Mouse (Mus musculus) hindbrain, embryonic 10.5 days (tissue): ENCODE measurements around the gene Ptprh. TPM values are rescaled to one million over a fixed set of nuclear protein-coding genes. Genes with fewer than 3 reads are reported as not detected.
"Not testable (repeated sequence)": the region's sequence is repeated elsewhere in the genome, so short reads cannot be mapped to it uniquely, and the experiment has no call there.

Experiments used
- DNase-seq: peaks from one replicate; pipeline ENCODE4 v3.0.0-alpha.2; 2017; ENCODE audit warnings: low spot score
- H3K27ac ChIP-seq: fragments of 300-500 bp; sonication (generic); 2 replicates; pipeline ENCODE4 v1.5.1; 2016; ENCODE audit warnings: mild to moderate bottlenecking, moderate library complexity
- H3K27me3 ChIP-seq: fragments of 300-500 bp; sonication (generic); 2 replicates; pipeline ENCODE4 v1.6.1; 2016; ENCODE audit warnings: mild to moderate bottlenecking; ENCODE audit not compliant: poor library complexity, insufficient read depth, severe bottlenecking
- H3K36me3 ChIP-seq: fragments of 300-500 bp; sonication (generic); 2 replicates; pipeline ENCODE4 v1.6.1; 2016; ENCODE audit warnings: mild to moderate bottlenecking, moderate library complexity
- H3K4me1 ChIP-seq: fragments of 300-500 bp; sonication (generic); replicated peaks from 2 replicates; pipeline ENCODE4 v1.6.1; 2016; ENCODE audit warnings: mild to moderate bottlenecking
- H3K4me3 ChIP-seq: fragments of 300-500 bp; sonication (generic); 2 replicates; pipeline ENCODE4 v1.5.1; 2016; ENCODE audit warnings: mild to moderate bottlenecking, moderate library complexity
- H3K9me3 ChIP-seq: fragments of 300-500 bp; sonication (generic); 2 replicates; pipeline ENCODE4 v1.6.1; 2016; ENCODE audit warnings: mild to moderate bottlenecking, moderate library complexity
- whole genome bisulfite sequencing: fragments of 180-500 bp; shearing (Covaris S2); methylation state at CpG from one replicate; pipeline ENCODE4 v1.1.7; 2016; 5-methylcytosine and 5-hydroxymethylcytosine counted together
- polyA plus RNA-seq: library from polyadenylated mRNA; unstranded; fragments of >200 nt; fragmentation: Nextera tagmentation; extraction: Ambion mirVana; gene quantifications from 2 replicates; pipeline ENCODE4 v1.2.1, GENCODE M21; 2016

Ptprh gene
- polyA plus RNA-seq, 1 experiment from 2014 or later = not detected

- H3K27ac ChIP-seq = peak within 1 kb of the TSS; percentile 67
- peak within 1 kb of the TSS; percentile 59 for H3K4me3 ChIP-seq
- H3K4me1 ChIP-seq = peaks cover 23% of the 10 kb centered on the region
- DNase-seq = peak; percentile 89
- peaks cover 36% of the 10 kb centered on the region for H3K27me3 ChIP-seq
- no peaks in the 10 kb centered on the region for H3K36me3 ChIP-seq
- 3% methylated on average over 28 of the region's 28 CpGs for WGBS
- H3K9me3 ChIP-seq = no peaks in the 10 kb centered on the region
Observed at GRCm38 (mm10) chr7:4532005-4532729, 71.7 kb downstream of the Ptprh start, which contains the start of gene Dnaaf3. Dnaaf3 (minus strand) TSS chr7:4532453.

DNA sequence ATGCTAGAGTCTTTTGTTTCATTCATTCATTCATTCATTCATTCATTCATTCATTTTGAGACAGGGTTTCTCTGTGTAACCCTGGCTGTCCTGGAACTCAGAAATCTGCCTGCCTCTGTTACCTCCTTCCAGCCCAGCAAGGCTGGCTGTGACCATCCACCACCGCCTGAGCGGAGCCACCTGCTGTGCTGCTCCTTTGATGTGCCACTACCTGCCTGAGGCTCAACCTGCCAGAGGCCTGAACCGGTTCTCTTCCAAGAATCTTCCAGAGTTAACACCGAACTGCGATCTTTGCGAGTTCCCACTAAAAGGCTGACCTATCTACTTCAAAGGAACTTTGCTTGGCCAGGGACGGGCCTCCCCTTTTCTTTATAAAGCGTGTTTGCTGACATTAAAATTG, 73.7 kb downstream of the Ptprh start:
- WGBS = 47% methylated on average over 8 of the region's 8 CpGs

GRCm38 (mm10) chr7:4527302-4527689, 76.5 kb downstream of the Ptprh start:
- Histone ChIP-seq H3K27me3 (peaks cover 42% of the 10 kb centered on the region), H3K4me1 (peaks cover 33% of the 10 kb centered on the region), H3K4me3 (peak overlapping the region; percentile 50), H3K9me3 (no peaks in the 10 kb centered on the region), H3K36me3 (no peaks in the 10 kb centered on the region), H3K27ac (peak overlapping the region; percentile 85; the same call in 1 of the 2 replicates)
- DNase-seq = no peak
- WGBS = 46% methylated on average over 18 of the region's 18 CpGs

More for the DNA sequence above, 73.7 kb downstream of the Ptprh start:
- H3K4me3 ChIP-seq, DNase-seq, H3K27ac ChIP-seq, H3K9me3 ChIP-seq, H3K36me3 ChIP-seq: not testable (repeated sequence)
- Histone ChIP-seq H3K27me3 (peaks cover 41% of the 10 kb centered on the region), H3K4me1 (peaks cover 38% of the 10 kb centered on the region)

DNA sequence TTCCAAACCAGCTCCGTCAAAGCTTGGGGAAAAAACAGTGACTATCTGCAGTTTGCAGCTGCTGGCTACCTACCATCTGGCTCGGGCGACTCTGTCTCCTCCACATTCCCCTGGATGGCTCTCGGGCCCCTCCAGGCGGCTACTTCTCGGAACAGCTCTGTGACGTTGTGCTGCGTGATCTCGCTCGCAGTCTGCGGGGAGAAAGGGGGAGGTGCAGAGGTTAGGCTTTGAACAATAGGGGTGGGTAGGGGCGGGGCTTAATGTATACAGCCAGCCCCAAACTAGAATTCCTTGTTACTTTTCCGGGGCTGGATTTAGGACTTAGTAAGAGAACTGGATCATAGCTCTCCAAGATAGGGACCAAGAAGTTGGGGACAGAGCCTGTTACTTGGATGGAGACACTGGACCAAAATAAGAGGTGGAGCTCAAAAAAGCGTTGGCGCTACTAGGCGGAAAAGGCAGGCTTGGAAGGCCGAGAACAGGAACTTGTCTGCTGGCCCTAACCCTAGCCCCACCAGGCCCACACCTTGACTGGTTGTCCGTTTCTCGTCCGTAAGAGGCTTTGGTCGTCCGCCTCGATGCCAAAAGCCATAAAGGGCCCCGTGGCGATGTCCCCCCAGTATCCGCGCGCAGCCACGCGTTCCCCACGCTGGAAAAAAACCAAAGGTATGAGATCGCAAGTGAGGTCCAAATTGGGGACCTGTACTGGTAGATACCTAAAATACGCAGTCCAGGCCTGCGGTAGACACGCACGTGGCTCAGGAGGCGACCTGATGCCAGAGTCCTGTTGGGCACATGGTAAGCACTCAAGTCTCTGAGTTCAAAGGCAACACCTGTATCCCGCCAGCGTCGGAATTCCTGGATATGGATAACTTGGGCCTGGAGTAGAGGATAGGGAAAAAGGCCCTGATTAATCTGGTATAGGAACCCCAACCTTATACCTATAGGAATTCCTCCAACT, 77.2 kb downstream of the Ptprh start:
- Histone ChIP-seq H3K9me3 (no peaks in the 10 kb centered on the region), H3K4me1 (peaks cover 27% of the 10 kb centered on the region), H3K4me3 (peak overlapping the region; percentile 50), H3K36me3 (no peaks in the 10 kb centered on the region), H3K27ac (peak overlapping the region; percentile 85), H3K27me3 (peaks cover 48% of the 10 kb centered on the region)
- DNase-seq = peak; percentile 92
- WGBS = 20% methylated on average over 40 of the region's 40 CpGs

DNA sequence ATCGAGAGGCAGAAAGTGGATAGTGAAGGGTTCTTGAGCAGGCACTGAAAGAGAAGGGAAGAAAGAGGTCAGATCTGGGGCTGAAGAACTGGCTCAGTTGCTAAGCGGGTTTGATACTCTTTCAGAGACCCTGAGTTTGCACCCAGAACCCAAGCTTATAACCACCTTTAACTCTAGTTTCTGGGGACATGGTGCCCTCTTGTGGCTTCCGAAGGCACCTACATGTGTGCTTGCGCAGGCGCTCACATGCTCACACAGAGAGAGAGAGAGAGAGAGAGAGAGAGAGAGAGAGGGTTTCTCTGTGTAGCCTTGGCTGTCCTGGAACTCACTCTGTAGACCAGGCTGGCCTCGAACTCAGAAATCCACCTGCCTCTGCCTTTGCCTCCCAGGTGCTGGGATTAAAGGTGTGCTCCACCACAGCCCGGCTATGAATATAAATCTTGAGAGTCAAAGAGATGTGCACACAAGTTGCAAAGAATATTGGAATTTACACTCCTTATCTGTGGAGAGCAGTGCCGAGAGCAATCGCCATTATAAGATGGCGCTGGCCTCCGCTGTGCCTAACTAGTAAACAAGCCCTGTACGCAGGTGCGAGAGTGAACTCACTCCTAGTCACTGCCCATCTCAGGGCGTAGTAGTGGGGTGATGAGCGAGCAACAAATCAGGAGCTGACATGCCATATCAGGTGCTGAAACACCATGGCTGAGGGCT, 79.5 kb downstream of the Ptprh start, which contains the start of gene Tnni3:
Gene Tnni3, minus strand, starts transcription at position 18 of the 711 bp plus-strand sequence.
- H3K9me3 ChIP-seq, H3K27ac ChIP-seq, H3K4me3 ChIP-seq, H3K36me3 ChIP-seq: not testable (repeated sequence)
- H3K27me3 ChIP-seq = peaks cover 52% of the 10 kb centered on the region
- 73% methylated on average over 15 of the region's 15 CpGs for WGBS
- H3K4me1 ChIP-seq = peaks cover 37% of the 10 kb centered on the region
- DNase-seq = peak; percentile 71

- Histone ChIP-seq H3K4me1 (peaks cover 37% of the 10 kb centered on the region), H3K36me3 (no peaks in the 10 kb centered on the region), H3K27ac (no peak overlapping the region), H3K9me3 (no peaks in the 10 kb centered on the region), H3K4me3 (no peak overlapping the region), H3K27me3 (peaks cover 46% of the 10 kb centered on the region)
- no peak for DNase-seq
- WGBS = 90% methylated on average over 33 of the region's 33 CpGs
Observed at GRCm38 (mm10) chr7:4523205-4524130, 80.4 kb downstream of the Ptprh start.

DNA sequence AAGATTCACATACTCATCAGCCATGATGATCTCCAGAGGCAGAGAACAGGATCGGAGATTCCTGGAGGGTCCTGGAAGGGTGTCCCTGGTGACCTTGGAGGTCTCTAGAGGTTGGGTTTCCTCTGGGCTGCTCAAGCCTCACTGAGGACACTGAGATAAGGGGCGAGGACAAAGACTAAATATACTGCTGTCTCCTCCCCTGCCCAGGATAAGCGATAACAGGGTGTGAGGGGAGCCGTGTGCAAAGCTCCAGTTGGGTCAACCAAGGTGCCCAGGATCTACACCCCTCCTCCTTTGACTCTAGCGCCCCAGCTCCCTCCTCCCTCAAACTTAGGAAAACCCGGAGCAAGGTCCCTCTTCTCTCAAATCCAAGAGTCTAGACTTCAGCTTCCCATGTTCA, 81.5 kb downstream of the Ptprh start:
- Histone ChIP-seq H3K4me1 (peaks cover 31% of the 10 kb centered on the region), H3K36me3 (no peaks in the 10 kb centered on the region), H3K9me3 (no peaks in the 10 kb centered on the region), H3K4me3 (no peak overlapping the region), H3K27ac (no peak overlapping the region), H3K27me3 (peaks cover 34% of the 10 kb centered on the region)
- no peak for DNase-seq
- WGBS = 81% methylated on average over 6 of the region's 6 CpGs

GRCm38 (mm10) chr7:4521231-4522003, 82.4 kb downstream of the Ptprh start:
- Histone ChIP-seq H3K36me3 (no peaks in the 10 kb centered on the region), H3K27me3 (peaks cover 27% of the 10 kb centered on the region), H3K9me3 (no peaks in the 10 kb centered on the region), H3K4me1 (peaks cover 26% of the 10 kb centered on the region), H3K4me3 (peak overlapping the region; percentile 41), H3K27ac (no peak overlapping the region)
- 33% methylated on average over 32 of the region's 32 CpGs for WGBS
- no peak for DNase-seq

- H3K4me3 ChIP-seq = no peak overlapping the region
- no peaks in the 10 kb centered on the region for H3K36me3 ChIP-seq
- H3K4me1 ChIP-seq = peaks cover 35% of the 10 kb centered on the region
- H3K27me3 ChIP-seq = peaks cover 27% of the 10 kb centered on the region
- 90% methylated on average over 1 of the region's 1 CpGs for WGBS
- no peaks in the 10 kb centered on the region for H3K9me3 ChIP-seq
- no peak overlapping the region for H3K27ac ChIP-seq
- no peak for DNase-seq
Observed at GRCm38 (mm10) chr7:4518487-4518886, 85.4 kb downstream of the Ptprh start.

DNA sequence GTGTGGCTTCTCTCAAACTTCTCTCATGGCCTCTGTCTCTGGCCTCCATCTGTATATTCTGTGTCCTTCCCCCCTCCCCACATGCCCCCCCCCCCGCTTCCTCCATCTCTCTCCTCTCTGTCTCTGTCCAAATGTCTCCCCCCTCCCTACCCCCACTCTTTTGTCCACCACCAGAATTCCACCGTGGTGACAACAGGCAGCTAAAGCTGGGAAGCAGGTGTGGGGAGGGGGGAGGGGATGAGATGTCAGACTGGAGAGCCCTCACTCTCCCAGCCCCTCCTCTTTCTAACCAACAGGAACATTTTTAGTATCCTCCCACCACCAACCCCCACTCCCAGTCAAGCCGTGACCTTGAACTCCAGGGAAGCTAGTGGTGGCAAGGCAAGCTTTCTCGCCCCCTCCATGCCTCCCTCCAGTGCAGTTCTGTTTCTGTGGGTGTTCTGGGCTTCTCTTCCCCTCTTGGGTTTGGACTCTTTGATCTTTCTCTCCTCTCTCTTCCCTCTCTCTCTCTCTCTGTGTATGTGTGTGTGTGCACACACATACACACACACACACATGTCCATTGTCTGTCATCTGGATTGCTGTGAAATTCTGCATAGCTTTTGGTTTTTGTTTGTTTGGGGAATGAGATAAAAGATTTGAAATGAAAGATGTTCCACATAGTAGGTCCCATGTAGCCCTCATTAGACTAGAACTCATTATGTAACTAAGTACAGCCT, 87.3 kb downstream of the Ptprh start, which contains the start of gene Tnnt1:
Gene Tnnt1, minus strand, starts transcription at position 51 of the 719 bp plus-strand sequence.
- no peaks in the 10 kb centered on the region for H3K36me3 ChIP-seq
- WGBS = 21% methylated on average over 4 of the region's 4 CpGs
- peak within 1 kb of the TSS; percentile 62 for H3K27ac ChIP-seq
- peaks cover 21% of the 10 kb centered on the region for H3K27me3 ChIP-seq
- no peaks in the 10 kb centered on the region for H3K9me3 ChIP-seq
- DNase-seq = peak; percentile 42
- no peak within 1 kb of the TSS for H3K4me3 ChIP-seq
- H3K4me1 ChIP-seq = peaks cover 32% of the 10 kb centered on the region
